Mouse (Mus musculus): ENCODE data around the gene Cacna1s.

Cacna1s gene

GRCm38 (mm10) chr1:136135777-136136444, 83.4 kb downstream of the Cacna1s start:
- in situ Hi-C loops (cut with MboI, MseI) = loop anchor here (25.0 kb wide), 2 partner anchors 551 to 2001 kb away; no protein-coding TSS in a partner anchor

GRCm38 (mm10) chr1:136136547-136136946, 84.0 kb downstream of the Cacna1s start:
- in situ Hi-C loops (cut with MboI, MseI) = loop anchor here (25.0 kb wide), 2 partner anchors 551 to 2001 kb away; no protein-coding TSS in a partner anchor

DNA sequence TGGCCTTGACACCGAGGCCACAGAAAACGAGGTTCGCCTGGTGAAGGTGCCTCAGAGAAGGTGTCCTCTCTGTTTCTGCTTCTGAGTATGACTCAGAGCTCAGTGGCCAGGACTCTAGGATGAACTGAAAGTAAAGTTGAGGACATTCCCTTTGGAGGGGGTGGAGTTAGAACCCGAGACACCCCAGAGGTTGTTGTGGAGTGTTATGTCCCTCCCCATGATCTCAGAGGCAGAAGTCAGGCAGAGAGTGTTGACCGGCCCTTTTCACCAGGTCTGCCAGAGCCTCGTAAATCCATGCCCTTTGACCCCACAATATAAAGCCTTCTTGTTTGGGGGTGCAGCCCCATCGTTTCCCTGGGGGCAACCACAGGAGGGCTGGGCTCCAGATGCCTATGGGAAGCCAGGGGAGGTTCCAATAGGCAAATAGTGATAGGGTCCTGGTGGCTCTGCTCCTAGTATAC, 84.6 kb downstream of the Cacna1s start:
- in situ Hi-C loops (cut with MboI, MseI) = loop anchor here (25.0 kb wide), 2 partner anchors 550 to 2000 kb away; no protein-coding TSS in a partner anchor

DNA sequence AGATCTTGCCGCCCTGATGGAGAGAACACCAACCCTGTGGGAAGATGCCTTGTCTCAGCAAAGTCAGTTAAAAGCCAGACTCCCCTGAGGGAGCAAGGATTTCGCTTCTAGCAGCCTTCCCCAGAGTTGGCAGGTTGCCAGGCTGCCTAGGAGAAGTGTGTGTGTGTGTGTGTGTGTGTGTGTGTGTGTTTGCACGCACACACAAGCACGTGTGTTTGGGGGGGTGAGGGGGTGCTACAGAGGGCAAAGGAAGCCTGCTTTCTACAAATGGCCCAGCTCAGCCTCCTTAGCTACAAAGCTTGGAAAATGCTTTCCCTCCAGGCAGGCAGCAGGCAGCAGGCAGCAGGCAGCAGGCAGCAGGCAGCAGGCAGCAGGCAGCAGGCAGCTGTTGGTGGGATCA, 85.0 kb downstream of the Cacna1s start:
- in situ Hi-C loops (cut with MboI, MseI) = loop anchor here (25.0 kb wide), 2 partner anchors 550 to 2000 kb away; no protein-coding TSS in a partner anchor

DNA sequence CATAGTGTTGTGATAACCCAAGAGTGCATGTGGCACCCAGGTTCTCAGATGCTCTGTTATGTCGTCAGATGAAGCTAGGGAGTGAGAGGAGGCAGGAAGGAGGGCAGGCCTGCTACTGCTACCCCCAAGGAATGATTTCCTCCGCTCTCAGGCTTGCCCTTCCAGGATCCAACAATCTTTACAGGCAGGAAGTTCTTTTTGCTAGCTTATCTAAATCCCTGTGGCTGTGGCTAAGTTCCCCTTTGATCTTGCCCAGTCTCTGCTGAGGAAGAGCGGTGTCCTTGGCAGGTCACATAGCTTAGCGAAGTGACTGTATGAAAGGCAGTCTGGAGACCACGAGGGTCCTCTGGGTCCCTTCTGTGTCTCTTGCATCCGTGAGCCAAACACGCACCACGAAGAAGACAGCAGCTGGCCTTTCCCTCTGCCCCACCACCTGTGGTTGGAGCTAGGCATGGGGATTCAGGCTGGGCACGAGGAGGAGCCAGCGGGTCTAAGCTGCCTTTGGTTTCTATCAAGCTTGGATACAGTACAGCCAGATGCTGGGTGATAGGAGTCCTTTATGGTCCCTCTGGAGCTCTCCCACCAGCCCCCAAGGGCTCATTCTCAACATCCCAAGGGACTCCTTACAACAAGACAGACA, 85.8 kb downstream of the Cacna1s start:
- in situ Hi-C loops (cut with MboI, MseI) = loop anchor here (25.0 kb wide), 2 partner anchors 549 to 1999 kb away; no protein-coding TSS in a partner anchor

DNA sequence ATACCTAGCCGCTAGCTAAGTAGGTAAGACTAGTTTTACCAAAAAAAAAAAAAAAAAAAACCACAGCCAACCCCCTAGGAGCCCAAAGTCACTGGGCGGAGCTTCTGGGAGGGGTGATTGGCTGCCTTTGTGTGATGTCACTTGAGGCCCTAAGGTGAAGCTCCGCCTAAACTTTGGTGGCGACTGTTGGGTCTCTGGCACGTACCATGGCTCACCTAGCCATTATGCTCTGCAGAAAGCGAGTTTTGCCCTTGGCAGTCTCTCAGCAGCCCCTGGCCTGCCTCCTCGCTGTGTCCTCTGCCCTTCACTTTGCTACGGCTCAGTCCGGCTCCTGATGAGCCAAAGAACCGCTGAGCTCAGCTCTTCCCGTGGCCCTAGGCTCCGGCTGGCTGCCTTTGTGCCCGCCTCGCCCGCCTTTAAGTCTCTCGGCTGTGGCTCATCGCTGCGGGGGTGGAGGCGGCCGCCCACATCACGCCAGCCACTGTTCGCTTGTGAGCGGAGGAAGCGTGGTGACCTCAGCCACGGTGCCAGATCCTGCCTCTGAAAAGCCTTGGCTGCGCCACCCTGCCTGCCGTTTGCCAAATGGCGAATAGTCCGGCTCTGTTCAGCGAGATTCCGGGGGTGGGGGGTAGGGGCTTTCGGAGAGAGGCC, 87.6 kb downstream of the Cacna1s start:
- in situ Hi-C loops (cut with MboI, MseI) = loop anchor here (25.0 kb wide), 2 partner anchors 547 to 1997 kb away; no protein-coding TSS in a partner anchor

DNA sequence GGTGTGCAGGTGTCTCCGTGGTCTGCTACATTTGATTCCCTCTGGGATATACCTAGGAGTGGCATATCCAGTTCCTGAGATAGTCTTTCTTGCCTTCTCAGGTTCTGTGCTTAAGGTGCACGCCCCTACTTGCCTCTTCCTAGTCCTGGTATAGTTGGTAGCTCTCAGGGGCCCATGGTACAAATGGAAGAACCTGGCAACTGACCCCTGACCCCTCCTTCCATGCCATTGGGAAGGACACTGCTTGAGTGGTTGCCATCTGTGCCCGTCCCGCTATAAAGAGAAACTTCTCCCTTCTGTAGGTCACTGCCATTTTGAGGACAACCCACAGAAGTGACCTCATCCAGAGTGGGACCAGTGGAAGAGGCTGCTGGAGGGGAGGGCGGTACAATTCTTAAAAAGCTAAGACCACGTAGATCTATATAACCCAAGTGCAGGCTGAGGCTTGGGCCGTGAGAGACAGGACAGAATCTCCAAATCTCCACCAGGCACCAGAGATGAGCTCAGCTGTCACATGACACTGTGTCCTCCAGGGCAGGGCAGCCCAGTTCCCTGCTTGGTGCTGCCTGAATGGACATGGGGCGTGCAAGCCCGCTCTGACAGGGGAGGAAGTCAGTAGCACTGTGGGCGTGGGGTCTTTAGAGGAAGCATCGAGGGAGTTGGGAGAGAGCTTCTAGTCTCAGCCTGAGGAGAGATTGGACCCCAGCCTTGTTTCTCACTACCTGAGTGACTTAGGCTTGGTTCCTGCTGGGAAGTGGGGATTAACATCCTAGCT, 88.8 kb downstream of the Cacna1s start:
- in situ Hi-C loops (cut with MboI, MseI) = loop anchor here (25.0 kb wide), 2 partner anchors 546 to 1996 kb away; no protein-coding TSS in a partner anchor

DNA sequence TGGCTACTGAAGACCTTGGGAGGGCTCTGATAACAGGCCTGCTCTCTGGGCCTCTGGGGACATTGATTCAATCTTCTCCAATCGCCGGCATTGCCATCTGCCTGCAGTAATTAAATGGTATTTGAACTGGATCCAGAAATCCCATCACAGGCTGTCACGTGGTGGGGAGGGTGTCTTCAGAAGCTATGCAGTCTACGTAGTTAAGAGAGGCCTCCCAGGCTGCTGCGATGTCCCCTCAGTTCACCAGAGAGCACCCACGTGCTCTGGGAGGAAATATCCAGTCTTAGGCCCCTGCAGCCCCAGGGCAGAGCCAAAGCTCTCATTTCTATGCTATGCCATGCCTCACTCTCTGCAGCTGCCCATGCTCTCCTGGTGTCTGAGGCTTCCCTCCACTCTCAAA, 89.8 kb downstream of the Cacna1s start:
- in situ Hi-C loops (cut with MboI, MseI) = loop anchor here (25.0 kb wide), 2 partner anchors 545 to 1995 kb away; no protein-coding TSS in a partner anchor

- in situ Hi-C loops (cut with MboI, MseI) = loop anchor here (25.0 kb wide), 2 partner anchors 544 to 1994 kb away; no protein-coding TSS in a partner anchor
Observed at GRCm38 (mm10) chr1:136143514-136143913, 91.0 kb downstream of the Cacna1s start.

GRCm38 (mm10) chr1:136149702-136150101, 97.2 kb downstream of the Cacna1s start:
- in situ Hi-C loops (cut with MboI, MseI) = loop anchor here (5.0 to 25.0 kb wide), 4 partner anchors 37 to 1988 kb away; no protein-coding TSS in a partner anchor

GRCm38 (mm10) chr1:136151371-136151770, 98.8 kb downstream of the Cacna1s start:
- in situ Hi-C loops (cut with MboI, MseI) = loop anchor here (25.0 kb wide), 1 partner anchor 1936 kb away; no protein-coding TSS in a partner anchor

- in situ Hi-C loops (cut with MboI, MseI) = loop anchor here (25.0 kb wide), 1 partner anchor 1931 kb away; no protein-coding TSS in a partner anchor
Observed at GRCm38 (mm10) chr1:136156304-136156703, 103.8 kb downstream of the Cacna1s start.

DNA sequence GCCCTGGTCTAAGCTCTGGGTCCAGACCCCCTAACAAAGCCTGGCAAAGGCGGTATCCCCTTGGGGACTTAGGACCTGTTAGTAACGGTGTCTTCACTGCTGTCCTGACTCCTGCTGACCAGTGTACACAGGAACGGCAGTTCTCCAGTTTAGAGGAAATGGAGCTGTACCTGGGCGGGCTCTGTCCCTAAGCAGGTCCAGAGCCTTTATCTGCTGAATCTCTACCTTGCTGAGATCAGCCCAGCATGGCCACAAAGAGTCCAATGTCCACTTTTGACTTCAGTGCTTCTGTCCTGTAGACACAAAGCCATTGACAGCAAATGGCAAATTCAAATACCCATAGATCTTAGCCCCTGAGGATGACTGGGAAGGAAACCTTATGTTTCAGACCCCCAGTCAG, 104.4 kb downstream of the Cacna1s start:
- in situ Hi-C loops (cut with MboI, MseI) = loop anchor here (25.0 kb wide), 1 partner anchor 1930 kb away; no protein-coding TSS in a partner anchor

DNA sequence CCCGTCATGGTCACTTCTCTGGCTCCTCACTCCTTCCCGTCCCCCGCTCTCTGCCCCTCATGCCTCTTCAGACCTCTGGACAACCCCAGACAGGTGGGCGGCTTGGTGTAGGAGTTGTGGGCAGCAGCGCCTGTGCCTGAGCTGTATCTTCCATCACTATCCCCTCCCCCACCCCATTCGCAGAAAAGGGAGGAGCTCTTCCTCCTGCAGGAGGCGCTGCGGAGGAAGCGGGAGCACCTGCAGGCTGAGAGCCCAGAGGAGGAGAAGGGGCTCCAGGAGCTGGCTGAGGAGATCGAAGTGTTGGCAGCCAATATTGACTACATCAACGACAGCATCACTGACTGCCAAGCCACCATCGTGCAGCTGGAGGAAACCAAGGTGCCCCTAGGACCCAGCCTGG, 107.3 kb downstream of the Cacna1s start:
- in situ Hi-C loops (cut with MboI, MseI) = loop anchor here (5.0 to 25.0 kb wide), 2 partner anchors 1753 to 1927 kb away; partner anchors contain the start of gene Cyb5r1

GRCm38 (mm10) chr1:136160297-136160696, 107.7 kb downstream of the Cacna1s start:
- in situ Hi-C loops (cut with MboI, MseI) = loop anchor here (5.0 to 25.0 kb wide), 2 partner anchors 1753 to 1927 kb away; partner anchors contain the start of gene Cyb5r1

GRCm38 (mm10) chr1:136160930-136161329, 108.4 kb downstream of the Cacna1s start:
- in situ Hi-C loops (cut with MboI, MseI) = loop anchor here (5.0 to 25.0 kb wide), 2 partner anchors 1754 to 1926 kb away; partner anchors contain the start of gene Cyb5r1

DNA sequence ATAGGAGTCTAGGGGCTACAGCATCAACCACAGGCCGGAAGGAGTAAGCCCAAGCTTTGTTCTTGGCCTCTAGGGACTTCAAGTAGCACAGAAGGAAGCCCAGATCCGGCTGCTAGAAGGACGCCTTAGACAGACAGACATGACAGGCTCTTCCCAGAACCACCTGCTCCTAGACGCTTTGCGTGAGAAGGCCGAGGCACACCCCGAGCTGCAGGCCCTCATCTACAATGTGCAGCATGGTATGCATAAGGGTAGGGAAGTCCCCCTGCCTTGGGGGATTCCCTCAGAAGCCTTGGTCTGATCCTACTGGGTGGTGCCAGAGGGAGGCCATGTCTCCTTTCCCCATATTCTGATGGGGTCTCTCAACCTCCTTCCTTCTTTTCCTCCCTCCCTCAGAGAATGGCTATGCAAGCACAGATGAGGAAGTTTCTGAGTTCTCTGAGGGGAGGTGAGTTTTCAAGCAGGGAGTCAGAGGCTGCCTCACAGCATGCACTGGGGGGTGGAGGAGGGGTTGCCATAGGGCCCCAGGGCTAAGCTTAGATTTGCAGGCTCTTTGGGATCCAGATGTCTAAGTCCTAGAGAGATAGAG, 108.9 kb downstream of the Cacna1s start:
- in situ Hi-C loops (cut with MboI, MseI) = loop anchor here (5.0 to 25.0 kb wide), 2 partner anchors 1754 to 1926 kb away; partner anchors contain the start of gene Cyb5r1

DNA sequence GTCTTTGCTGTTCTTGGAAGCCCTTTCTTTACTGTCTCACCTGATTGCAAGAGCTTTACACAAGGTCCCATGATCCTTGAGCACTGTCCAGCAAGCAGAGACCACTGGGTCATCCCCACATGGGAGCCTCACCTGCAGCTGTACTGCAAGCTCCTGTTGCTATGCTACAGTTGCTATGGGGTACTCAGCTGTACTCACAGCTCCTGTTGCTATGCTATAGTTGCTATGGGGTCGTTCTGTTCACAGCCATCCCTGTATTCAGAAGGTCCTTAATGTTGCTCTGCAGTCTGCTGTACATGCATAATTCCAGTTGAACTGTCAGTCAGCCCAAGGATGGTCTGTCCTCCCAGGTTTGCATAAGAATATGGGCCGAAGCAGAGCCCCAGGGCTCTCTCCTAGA, 112.9 kb downstream of the Cacna1s start:
- in situ Hi-C loops (cut with MboI, MseI) = loop anchor here (25.0 kb wide), 1 partner anchor 1922 kb away; no protein-coding TSS in a partner anchor

GRCm38 (mm10) chr1:136167657-136168056, 115.1 kb downstream of the Cacna1s start:
- in situ Hi-C loops (cut with MboI, MseI) = loop anchor here (25.0 kb wide), 1 partner anchor 1920 kb away; no protein-coding TSS in a partner anchor

Measured in T-helper 1 cell (primary cell).